Mouse (Mus musculus) inflammation-experienced regulatory T-cells, adult 6 months (primary cell): ENCODE measurements at regions not wholly inside any gene's neighbourhood (a gene's known extent, or its start where the extent isn't known, plus 50 kb on each side); places are given as distances from the start of the nearest gene placed in this dataset.

Source experiments
- ATAC-seq: one replicate; pipeline ENCODE4 v1.8.0; 2017

DNA sequence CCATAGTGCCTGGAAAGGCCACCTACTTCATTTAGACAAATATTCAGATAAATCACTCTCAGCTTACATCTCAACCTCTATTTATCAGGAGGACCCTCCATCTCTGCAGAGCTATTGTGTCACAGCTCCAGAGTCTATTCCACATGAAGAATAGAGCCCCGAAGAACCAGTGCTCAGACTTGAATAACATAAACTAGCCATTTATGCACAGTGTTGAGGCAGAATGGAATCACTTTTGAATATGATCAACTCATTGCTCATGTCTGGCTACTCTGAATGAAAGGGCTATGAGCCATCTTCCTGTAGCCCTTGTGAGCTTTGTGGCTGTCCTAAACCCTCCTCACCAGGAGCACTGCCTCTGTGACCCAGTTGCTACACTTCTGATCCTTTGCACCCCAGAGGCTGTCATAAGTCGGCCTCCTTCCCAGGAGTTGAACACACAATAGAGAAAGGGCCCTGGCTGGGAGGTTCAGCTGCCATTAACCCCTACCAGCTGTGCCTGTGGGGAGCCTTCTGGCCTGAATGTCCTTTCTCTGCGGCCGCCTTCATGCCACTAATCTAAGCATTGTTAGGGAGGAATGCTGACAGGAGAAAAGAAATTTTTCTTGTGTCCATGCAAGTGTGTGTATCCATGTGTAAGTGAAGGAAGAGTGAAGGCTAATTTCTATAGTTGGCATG, 195.5 kb upstream of the Sp8 start:
- ATAC-seq, result no peak

- no peak for ATAC-seq
Measured at GRCm38 (mm10) chr12:118649323-118649973, 196.7 kb upstream of the Sp8 start.

DNA sequence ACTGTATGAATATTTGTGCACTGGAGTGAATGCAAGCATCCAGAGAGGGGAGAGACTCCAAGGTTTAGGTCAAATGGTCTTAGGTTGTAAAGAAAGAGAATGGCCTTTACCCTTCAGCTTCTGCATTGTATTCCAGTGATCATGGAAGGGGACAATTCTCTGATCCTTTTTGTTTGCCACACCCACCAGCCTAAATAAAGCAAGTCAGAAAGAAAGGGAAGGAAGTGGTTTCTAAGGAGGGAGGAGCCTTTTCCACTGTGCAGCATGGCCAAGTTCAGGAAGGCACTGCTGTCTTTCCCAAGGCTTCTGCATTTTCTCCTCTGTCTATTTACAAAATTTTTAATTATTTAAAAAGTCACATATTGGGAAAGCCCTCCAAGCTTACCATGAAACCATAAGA, 197.5 kb upstream of the Sp8 start:
- no peak for ATAC-seq

GRCm38 (mm10) chr12:118647270-118648042, 198.7 kb upstream of the Sp8 start:
- ATAC-seq, result no peak

- ATAC-seq, result no peak
Measured at GRCm38 (mm10) chr12:118640925-118641324, 205.2 kb upstream of the Sp8 start.

GRCm38 (mm10) chr12:118637214-118637613, 208.9 kb upstream of the Sp8 start:
- ATAC-seq, result no peak

- no peak for ATAC-seq
Measured at GRCm38 (mm10) chr12:118635456-118635855, 210.7 kb upstream of the Sp8 start.

DNA sequence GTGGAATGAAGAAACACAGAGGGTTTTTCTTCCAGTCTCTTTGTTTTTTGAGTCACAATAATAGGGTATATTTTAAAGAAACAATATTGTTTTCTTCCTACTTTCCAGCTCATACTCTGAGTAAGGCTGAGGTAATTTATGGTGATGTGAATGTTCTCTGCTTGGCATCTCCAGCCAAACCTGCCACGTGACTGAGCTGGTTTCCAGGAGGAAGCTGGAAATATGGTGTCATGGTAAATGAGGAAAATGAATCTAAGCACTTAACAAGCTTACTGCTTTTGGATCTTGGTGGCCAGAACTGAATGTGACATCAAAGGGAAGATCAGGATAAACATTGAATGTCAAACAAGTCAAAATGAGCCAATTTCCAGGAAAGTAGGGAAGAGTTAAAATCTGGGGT, 215.8 kb upstream of the Sp8 start:
- no peak for ATAC-seq

GRCm38 (mm10) chr12:118621697-118622485, 224.2 kb upstream of the Sp8 start:
- no peak for ATAC-seq

GRCm38 (mm10) chr12:118620847-118621636, 225.1 kb upstream of the Sp8 start:
- ATAC-seq, result no peak

GRCm38 (mm10) chr12:118597015-118597414, 249.1 kb upstream of the Sp8 start:
- ATAC-seq, result no peak

DNA sequence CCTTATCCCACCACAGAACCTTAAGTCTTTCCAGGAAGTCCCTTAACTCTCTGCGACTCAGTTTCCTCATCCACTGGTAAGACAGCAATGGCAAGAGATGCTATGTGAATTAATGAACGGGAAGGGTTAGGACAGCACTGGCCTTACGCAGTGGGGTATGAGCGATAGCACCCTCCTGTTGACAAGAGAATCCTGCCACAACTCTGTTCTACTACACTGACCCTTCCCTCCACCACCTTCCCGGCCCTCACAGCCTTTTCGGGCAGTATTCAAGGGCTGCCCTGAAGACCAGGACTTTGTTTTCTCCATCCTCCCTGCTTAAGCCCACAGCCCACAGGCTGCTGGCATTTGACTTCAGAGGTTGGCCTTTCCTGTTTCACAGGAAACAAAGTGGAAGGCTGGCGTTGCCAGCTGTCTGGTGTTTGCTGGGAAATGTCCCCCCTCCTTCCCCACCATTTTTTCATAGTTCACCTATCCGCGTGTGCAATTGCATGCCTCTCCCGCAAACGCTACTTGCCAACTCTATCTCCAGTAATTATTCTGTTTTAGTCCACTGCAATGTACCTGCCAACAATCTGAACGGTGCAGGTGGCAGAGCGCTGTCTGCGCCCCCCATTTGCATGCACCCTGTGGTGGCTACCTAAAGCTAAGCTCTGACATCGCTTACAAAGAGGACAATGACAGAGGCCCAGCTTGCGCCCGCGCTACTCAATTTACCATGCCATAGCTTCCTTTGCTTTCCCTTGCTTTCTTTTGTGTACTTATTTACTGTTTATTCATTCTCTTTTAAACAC, 251.2 kb upstream of the Sp8 start:
- ATAC-seq, result no peak

- ATAC-seq, result no peak
Measured at GRCm38 (mm10) chr12:118583829-118584628, 262.1 kb upstream of the Sp8 start.

DNA sequence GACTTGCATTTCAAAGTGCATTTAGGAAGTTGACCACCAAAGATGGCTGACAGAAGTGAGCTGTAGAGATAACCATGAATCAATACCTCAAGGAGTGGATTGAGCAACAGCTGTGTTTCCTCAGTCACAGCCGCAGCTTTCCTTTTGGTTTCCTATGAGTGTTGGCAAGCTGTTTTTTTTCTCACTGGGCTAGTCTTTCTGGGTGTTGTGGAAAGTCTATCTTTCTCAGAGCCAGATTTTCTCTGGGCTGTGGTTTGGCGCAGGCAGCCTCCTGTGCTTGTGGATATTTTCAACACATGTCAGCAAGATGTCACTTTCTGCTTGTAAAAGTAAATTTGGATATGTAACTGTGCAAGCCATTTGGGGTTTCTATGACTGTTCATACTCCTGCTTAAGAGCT, 268.6 kb upstream of the Sp4 start:
- ATAC-seq, result no peak

DNA sequence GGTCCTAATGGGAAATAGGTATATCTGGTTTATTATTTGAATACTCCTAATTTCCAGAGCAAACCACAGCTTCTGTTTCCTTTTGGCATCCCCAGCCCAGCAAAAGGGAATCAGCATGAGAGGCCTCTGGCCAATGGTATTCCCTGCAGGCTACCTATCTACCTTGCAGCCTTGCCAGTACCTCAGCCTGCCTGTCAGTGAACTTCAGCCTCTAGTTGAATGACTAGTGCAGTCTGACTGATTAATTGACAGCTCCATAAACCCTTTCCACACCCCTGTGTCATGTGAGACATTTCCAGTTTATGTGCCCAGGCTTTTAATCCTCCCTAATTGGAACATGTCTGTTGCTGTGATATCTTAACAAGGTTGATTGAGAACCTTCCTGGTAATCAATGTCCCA, 265.4 kb upstream of the Sp4 start:
- ATAC-seq, result no peak

- ATAC-seq, result no peak
Measured at GRCm38 (mm10) chr12:118564394-118565112, 263.3 kb upstream of the Sp4 start.

- ATAC-seq, result no peak
Measured at GRCm38 (mm10) chr12:118562226-118562625, 261.0 kb upstream of the Sp4 start.

DNA sequence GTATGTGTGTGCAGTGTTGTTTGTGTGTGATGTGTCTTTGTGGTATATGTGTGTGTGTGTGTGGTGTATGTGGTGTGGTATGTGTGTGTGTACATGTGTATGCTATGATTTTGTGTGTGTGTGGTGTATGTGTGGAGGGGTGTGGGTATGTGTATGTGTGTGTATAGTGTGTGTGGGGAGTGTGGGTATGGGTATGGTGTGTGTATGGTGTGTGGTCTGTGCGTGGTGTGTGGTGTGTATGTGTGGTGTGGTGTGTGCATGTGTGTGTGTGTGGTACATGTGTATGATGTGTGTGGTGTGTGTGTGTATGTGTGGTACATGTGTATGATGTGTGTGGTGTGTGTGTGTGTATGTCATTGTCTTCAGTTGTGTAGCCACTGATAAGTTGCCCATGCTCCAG, 247.8 kb upstream of the Sp4 start:
- no peak for ATAC-seq

DNA sequence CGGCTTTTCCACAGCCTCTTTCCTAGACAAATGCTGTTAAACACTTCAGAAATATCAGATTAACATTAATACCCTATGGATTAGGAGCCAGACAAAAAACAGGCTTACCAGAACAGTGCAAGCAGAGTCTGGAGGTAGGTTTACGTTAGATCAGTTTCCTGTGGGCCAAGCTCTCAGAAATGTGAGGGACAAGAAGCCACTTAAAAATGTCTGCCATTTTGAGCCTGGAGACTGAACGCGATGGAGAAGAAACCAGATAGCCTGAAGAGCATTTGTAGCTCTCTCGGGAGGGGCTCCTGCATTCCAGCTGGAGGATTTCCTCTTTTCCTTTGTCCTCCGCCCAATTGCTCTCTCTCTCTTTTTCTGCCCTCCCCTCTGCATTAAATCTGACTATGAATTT, 239.1 kb upstream of the Sp4 start:
- no peak for ATAC-seq

- no peak for ATAC-seq
Measured at GRCm38 (mm10) chr12:118530514-118530913, 229.3 kb upstream of the Sp4 start.
